Mouse (Mus musculus): ENCODE measurements around the gene Ggct.

GRCm38 (mm10) chr6:54944551-54944950, 48.2 kb downstream of the Ggct start:
- TF ChIP-seq CTCF (IDR thresholded peaks at IDR 0.05; ENCODE audit: extremely low read depth, insufficient read length, insufficient replicate concordance, low read depth, low read length) (no peak), POLR2A (IDR thresholded peaks at IDR 0.05; ENCODE audit: low read depth, low read length) (no peak)

Measured in small intestine, adult 2 months (tissue).